Mouse (Mus musculus): ENCODE data around the gene Crygf.
"Not testable (repeated sequence)": the region's sequence is repeated elsewhere in the genome, so short reads cannot be mapped to it uniquely, and the experiment has no call there.

Gene Crygf

GRCm38 (mm10) chr1:65926294-65926693 lies at the start of gene Crygf:
Crygf (plus strand) TSS chr1:65926520.
- TF ChIP-seq NANOG (IDR thresholded peaks at IDR 0.05; ENCODE audit: borderline replicate concordance, low read length) (no peak), POU5F1 (IDR thresholded peaks at IDR 0.05; ENCODE audit: borderline replicate concordance, low read length) (no peak), CTCF (conservative IDR thresholded peaks at IDR 0.05; ENCODE audit: low read length) (no peak)
- Histone ChIP-seq H3K27me3 (ENCODE audit: insufficient read depth, low read length) (no peaks in the 10 kb centered on the region), H3K4me3 (replicated peaks; ENCODE audit: low read length) (peak within 1 kb of the TSS; percentile 37; the same call in 1 of the 2 replicates), H3K36me3 (ENCODE audit: insufficient read depth, low read length) (no peaks in the 10 kb centered on the region), H3K4me1 (replicated peaks; ENCODE audit: low read depth, low read length) (no peaks in the 10 kb centered on the region), H3K9me3 (ENCODE audit: low read length) (no peaks in the 10 kb centered on the region)

GRCm38 (mm10) chr1:65925361-65926210 lies 734 bp upstream of the Crygf start:
- Histone ChIP-seq H3K36me3 (ENCODE audit: insufficient read depth, low read length) (no peaks in the 10 kb centered on the region), H3K4me3 (replicated peaks; ENCODE audit: low read length) (no peak overlapping the region), H3K4me1 (replicated peaks; ENCODE audit: low read depth, low read length) (no peaks in the 10 kb centered on the region), H3K27me3 (ENCODE audit: insufficient read depth, low read length) (no peaks in the 10 kb centered on the region), H3K9me3 (ENCODE audit: low read length) (no peaks in the 10 kb centered on the region)
- TF ChIP-seq CTCF (conservative IDR thresholded peaks at IDR 0.05; ENCODE audit: low read length), result no peak
- no peak for TF ChIP-seq NANOG (IDR thresholded peaks at IDR 0.05; ENCODE audit: borderline replicate concordance, low read length)
- no peak for TF ChIP-seq POU5F1 (IDR thresholded peaks at IDR 0.05; ENCODE audit: borderline replicate concordance, low read length)

GRCm38 (mm10) chr1:65926696-65927095 lies 376 bp downstream of the Crygf start:
- not testable (repeated sequence) for H3K36me3 ChIP-seq (ENCODE audit: insufficient read depth, low read length); H3K27me3 ChIP-seq (ENCODE audit: insufficient read depth, low read length); H3K4me1 ChIP-seq (replicated peaks; ENCODE audit: low read depth, low read length); H3K9me3 ChIP-seq (ENCODE audit: low read length)
- 0 out of 2 replicates have a peak overlapping the region, but pooled peaks have one; percentile 37 for H3K4me3 ChIP-seq (replicated peaks; ENCODE audit: low read length)

- no peak for TF ChIP-seq POU5F1 (IDR thresholded peaks at IDR 0.05; ENCODE audit: borderline replicate concordance, low read length)
- TF ChIP-seq CTCF (conservative IDR thresholded peaks at IDR 0.05; ENCODE audit: low read length), result no peak
- TF ChIP-seq NANOG (IDR thresholded peaks at IDR 0.05; ENCODE audit: borderline replicate concordance, low read length), result no peak
These were observed 3.7 kb downstream of the Crygf start for GRCm38 (mm10) chr1:65930055-65930454.

GRCm38 (mm10) chr1:65932091-65932812 lies 5.9 kb downstream of the Crygf start:
- H3K36me3 ChIP-seq (ENCODE audit: insufficient read depth, low read length), result no peaks in the 10 kb centered on the region
- no peaks in the 10 kb centered on the region for H3K4me1 ChIP-seq (replicated peaks; ENCODE audit: low read depth, low read length)
- no peak overlapping the region for H3K4me3 ChIP-seq (replicated peaks; ENCODE audit: low read length)
- H3K27me3 ChIP-seq (ENCODE audit: insufficient read depth, low read length), result no peaks in the 10 kb centered on the region
- H3K9me3 ChIP-seq (ENCODE audit: low read length), result no peaks in the 10 kb centered on the region
- TF ChIP-seq CTCF (conservative IDR thresholded peaks at IDR 0.05; ENCODE audit: low read length) (no peak), POU5F1 (IDR thresholded peaks at IDR 0.05; ENCODE audit: borderline replicate concordance, low read length) (no peak), NANOG (IDR thresholded peaks at IDR 0.05; ENCODE audit: borderline replicate concordance, low read length) (no peak)

More at GRCm38 (mm10) chr1:65930055-65930454, 3.7 kb downstream of the Crygf start:
- Histone ChIP-seq H3K4me3 (replicated peaks; ENCODE audit: low read length) (no peak overlapping the region), H3K9me3 (ENCODE audit: low read length) (no peaks in the 10 kb centered on the region), H3K36me3 (ENCODE audit: insufficient read depth, low read length) (no peaks in the 10 kb centered on the region), H3K27me3 (ENCODE audit: insufficient read depth, low read length) (no peaks in the 10 kb centered on the region), H3K4me1 (replicated peaks; ENCODE audit: low read depth, low read length) (no peaks in the 10 kb centered on the region)

Data from E14TG2a.4 (cell line).